Mouse (Mus musculus): ENCODE measurements around the gene Jchain.
A peak's percentile ranks its signal among the peaks of the same experiment; 100 is the strongest.
"Not testable (repeated sequence)": the region's sequence is repeated elsewhere in the genome, so short reads cannot be mapped to it uniquely, and the experiment has no call there.

Jchain gene

DNA sequence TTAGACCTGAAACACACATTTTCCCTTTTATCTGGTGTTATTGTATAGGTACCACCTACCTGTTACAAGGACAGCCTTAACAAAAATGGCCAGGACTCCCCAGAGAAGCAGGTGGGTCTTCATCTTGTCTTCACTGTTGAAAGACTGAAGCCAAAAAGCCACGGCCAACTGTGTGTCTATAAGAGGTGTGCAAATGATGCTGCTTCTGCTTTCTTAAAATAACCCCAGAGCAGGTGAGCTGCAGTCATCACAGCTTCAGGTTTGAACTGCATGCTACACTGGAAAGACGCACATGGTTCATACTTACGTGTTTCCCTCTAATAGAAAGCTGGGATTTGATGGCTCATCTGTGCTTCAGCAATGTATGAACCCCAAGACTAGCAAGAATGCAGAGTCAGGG, at the start of gene Jchain:
Gene Jchain (minus strand): TSS at position 235 of the 400 bp plus-strand sequence.
- DNase-seq (ENCODE audit: low spot score), result no peak

DNA sequence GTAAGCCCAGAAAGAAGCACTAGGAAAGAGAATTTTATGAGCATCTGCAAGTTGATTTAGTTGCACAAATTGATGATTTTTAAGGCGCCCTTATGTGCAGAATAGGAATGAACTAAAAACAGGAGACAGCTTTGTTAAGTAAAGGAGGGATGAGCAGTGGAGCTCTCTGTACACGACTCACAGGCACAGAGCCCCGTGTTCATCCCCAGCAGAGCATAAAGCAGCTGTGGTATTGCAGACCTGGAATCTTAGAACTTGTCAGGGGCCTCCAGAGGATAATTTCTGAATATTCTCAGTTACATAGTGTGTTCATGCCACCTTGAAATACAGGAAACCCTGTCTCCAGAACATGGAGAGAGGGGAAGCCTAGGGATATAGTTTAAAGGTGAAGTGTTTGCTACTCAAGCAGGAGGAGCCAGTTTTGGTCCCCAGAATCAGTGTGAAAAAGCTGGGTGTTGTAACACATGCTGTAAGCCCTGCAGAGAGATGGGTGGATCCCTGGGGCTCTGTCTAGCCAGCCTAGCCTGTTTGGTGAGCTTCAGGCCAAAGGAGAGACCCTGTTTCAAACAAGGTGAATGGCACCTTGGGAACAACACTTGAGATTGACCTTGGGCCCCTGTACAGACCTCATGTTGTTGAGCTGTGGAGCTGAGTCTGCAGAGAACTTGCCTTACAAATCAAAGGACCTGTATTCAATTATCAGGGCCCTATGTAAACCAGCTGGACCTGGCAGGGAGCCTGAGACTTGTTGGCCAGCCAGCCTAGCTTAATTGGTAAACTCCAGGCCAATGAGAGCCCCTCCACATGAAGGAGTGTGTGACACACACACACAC, 48.0 kb upstream of the Jchain start:
- DNase-seq (ENCODE audit: low spot score), result no peak

DNA sequence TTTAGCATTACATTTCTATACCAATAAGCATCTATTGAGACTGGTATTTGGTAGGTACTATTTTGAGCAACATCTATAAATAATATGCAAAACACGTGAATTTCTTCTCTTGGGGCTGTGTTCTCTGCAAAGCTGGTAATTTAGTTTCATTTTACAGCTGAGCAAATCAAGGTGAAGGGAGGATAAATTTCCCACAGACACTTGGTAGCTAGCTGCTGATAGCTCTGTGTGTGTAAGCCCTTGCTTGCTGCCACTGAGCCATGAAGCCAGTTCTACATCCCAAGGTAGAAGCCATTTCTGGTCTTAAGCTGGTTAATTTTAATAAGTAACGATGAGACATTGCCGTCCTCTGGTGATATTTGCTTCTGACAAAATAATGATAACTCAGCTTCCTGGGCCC, 47.1 kb upstream of the Jchain start:
- no peak for DNase-seq (ENCODE audit: low spot score)

DNA sequence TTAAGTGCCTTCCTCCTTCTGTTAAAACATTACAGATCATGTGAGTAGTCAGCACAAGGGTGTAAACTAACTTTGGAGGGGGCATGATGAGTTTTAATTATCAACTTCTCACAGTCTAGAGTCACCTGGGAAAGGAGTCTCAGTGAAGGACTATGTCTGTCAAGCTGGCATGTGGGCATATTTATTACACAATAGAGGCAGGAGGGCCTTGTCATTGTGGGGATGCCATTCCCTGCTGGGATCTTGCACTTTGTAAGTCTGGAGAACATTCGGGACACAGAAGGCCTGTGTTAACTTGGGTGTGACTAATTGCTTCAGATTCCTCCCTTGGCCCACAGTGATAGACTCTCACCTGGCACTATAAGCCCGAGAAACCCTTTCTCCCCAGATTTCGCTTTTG, 41.9 kb upstream of the Jchain start:
- DNase-seq (ENCODE audit: low spot score), result no peak

DNA sequence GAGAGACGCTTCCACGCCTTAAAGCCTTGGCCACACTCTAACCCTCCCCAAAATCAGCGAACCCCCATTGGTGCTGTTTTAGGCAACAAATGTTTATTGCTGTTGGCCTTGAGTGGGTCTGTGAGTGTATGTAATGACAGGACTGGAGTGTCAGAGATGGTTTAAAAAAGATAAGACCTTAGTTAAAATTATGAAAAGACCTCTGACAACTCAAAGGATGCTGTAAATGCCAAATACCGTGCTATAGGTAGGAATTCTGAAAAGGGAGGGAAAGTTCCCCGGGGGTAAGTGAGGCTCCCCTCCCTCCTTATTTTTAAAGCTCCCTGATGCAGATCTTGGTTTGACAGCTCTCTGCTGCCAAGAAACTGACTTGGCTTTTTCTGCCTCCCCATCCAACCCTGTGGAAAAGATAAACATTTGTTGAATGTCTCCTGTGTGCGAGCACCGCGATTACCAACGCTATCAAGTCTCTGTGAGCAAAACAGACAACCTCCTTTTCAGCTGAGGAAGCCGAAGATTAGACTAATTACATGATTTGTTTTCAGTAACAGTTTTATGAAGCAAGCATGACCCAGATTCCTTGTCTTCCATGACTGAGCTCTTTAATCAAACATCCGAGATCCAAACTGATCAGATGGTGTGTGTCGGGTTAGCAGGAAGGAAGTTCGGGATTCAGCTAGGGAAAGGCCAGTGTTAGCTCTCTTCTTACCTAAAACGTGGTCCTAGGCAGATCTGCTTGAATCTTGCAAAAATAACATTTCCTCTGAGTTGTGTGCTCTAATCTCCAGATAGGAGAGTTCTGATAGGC, 38.5 kb upstream of the Jchain start:
- DNase-seq (ENCODE audit: low spot score), result no peak

DNA sequence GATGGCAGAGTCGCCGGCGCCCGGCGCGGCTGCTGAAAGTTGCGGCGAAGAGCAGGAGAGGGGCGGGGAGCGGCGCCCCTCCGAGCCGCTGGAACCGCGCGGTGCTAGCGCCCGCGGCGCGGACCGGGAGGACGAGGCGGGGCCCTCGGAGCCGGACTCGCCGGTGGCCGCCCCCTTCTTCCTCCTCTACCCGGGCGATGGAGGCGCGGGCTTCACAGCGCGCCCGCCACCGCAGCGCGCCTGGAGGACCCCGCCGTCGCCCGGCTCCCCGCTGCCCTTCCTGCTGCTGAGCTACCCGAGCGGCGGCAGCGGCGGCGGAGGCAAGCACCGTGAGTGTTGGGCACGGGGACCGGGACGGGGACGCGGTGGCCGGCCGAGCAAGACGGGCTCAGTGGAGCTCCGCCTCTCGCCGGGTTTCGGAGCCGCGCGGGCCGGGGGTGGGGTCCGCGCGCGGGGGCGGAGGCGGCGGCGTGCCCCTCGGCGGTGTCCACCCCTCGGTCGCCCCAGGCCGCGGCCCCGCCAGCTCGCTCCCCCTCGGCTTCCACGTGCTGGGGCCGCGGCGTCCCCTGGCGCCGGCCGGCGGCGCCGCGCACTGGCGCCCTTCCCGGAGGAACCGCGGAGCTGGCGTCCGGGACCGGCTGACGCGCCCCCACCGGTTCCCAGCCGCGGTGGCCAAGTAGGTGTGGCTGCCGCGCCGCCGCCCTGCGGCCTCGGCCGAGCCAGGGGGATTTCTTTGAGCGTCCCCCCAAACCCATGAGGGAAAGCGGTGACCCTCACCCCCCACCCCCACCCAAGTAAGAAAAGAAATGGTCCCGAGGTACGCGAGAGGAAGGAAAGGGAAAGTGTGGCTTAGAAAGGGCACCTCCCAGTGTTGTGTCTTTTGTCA, 37.7 kb upstream of the Jchain start:
- peak; percentile 78 for DNase-seq (ENCODE audit: low spot score)

DNA sequence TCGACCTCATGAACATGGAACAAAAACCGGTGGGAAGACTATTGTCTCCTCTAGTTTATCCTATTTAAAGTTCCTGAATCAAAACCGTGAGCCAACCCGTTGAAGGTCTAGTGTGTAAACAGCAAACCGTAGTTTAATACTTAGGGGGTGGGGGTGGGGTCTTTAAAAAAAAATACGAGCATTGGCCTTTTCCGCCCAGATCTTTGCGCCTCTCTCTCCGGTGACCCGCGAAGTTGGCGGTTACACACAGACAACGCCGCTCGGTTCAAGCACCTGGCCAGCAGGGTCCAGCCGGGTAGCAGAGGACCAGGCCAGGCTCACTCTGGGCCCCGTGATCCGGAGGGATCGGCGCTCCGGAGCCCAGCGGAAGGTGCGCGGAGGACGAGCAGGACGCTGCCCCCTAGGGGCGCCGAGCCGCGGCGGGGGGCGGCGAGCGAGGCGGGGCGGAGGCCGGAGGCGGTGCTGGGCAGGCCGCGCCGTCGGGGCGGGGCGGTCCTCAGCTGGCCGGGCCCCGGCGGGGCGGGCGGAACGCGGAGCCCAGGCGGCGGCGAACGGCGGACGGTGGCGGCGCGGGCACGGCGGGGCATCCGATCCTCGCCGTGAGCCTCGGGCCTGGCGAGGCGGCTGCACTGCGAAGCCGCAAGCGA, 36.9 kb upstream of the Jchain start, which contains the start of gene Rufy3:
Gene Rufy3 (plus strand): TSS at position 540 of the 647 bp plus-strand sequence.
- peak; percentile 93 for DNase-seq (ENCODE audit: low spot score)

DNA sequence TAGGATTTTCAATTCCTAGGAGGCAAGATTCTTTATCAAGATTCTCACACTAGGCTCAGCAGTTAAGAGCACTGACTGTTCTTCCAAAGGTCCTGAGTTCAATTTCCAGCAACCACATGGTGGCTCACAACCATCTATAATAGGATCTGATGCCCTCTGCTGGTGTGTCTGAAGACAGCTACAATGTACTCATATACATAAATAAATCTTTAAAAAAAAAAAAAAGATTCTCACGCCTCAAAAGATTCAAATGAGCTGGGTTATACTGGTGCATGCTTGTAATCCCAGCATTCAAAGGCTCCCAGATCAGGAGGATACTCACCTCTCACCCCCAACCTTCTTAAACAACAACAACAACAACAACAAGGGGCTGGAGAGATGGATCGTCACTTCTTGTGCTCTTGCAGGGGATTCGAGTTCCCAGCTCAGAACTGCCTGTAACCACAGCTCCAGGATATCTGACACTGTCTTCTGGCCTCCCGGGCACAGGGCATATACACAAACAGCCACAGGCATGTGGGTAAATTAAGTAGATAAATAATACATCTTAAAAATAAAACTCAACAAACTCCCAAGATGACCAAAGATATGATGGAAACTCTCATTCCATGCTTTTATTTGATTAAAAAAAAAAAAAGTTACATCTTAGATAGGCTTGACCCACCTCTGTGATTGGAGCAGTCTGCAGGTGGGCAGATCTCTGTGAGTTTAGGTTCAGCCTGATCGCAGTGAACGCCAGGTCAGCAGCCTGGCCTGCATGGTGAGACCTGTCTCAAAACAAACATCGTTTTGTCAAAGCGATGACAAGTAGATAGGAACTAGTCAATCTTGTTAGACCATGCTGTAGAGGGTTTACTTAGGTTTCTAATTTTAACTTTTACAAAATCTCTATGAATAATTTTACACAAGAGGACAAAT, 35.4 kb upstream of the Jchain start:
- DNase-seq (ENCODE audit: low spot score), result no peak

DNA sequence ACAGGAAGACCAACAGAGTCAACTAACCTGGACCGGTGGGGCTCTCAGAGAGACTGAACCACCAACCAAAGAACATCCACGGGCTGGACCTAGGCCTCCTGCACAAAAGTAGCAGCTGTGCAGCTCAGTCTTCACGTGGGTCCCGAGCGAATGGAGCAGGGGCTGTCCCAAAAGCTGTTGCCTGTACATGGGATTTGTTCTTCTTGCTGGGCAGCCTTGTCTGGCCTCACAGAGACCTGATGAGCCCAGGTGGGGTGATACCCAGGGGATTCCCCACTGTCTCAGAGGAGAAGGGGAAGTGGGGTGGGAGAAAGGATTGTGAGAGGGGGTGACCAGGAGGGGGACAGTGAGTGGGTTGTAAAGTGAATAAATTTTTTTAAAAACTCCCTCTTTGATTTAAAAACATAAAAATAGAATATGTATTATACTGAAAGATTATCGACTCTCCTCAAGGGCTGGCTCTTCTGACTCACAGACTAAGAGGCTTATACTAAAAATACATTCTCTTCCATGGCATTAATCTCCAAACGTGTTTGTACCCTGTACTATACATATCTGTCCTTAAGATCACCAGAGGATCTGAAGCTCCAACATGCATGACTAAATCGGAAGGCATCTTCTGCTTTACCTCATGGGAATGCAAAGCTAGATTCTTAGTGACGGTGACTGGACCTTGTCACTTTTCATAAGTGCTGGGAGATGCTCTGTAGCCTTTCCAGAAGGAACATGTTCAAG, 33.6 kb upstream of the Jchain start:
- no peak for DNase-seq (ENCODE audit: low spot score)

DNA sequence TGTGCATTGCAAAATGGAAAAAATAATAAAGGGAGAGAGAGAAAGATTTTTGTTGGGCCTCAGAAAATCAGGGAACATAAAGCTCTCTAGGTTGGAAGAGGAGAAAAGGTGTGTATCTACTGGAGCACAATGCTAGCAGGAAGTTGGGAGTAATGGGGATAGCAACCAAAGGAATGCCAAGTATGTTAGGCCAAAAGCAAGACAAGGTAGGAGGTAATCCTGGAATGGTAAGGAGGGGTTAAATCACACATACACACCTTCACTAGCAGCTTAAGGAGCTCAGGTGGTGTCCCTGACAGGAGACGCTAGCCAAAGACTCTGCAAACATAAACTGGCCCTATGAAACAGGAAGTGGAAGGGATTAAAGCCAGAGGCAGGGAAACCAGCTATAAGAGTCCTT, 31.3 kb upstream of the Jchain start:
- DNase-seq (ENCODE audit: low spot score), result no peak

DNA sequence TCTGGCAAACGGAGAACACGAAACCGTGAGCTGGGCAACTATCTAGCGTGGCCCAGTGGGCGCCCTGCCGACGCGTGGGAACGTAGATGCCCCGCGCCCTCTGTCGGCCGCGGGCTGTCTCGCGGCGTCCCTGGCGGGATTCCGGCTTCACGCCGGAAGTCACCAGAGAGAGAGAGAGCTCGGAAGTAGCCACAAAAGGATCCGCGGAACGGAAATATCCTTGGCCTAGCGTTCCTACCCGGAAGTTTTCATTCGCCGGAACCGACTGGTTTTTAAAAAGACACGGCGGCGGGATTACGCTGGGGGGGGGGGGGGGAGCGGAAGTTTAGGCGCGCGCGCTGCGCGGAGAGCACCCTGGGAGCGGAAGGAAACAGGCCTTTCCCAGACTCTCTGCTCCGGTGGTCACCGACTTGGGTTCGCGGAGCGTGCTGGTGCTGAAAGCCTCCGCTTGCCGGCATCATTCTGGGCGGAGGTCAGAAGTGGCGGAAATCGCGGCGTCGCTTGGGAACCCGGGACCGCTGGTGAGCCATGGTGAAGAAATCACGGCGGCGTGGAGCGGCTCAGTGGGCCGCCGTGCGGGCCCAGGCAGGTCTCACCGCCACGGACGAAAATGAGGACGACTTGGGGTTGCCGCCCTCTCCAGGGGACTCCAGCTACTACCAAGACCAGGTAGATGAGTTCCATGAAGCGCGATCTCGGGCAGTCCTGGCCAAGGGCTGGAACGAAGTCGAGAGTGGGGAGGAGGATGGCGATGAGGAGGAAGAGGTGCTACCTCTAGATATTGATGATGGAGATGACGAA, 26.6 kb upstream of the Jchain start, which contains the start of gene Utp3:
Gene Utp3 (plus strand): TSS at position 377 of the 801 bp plus-strand sequence.
- DNase-seq (ENCODE audit: low spot score), result peak; percentile 93

DNA sequence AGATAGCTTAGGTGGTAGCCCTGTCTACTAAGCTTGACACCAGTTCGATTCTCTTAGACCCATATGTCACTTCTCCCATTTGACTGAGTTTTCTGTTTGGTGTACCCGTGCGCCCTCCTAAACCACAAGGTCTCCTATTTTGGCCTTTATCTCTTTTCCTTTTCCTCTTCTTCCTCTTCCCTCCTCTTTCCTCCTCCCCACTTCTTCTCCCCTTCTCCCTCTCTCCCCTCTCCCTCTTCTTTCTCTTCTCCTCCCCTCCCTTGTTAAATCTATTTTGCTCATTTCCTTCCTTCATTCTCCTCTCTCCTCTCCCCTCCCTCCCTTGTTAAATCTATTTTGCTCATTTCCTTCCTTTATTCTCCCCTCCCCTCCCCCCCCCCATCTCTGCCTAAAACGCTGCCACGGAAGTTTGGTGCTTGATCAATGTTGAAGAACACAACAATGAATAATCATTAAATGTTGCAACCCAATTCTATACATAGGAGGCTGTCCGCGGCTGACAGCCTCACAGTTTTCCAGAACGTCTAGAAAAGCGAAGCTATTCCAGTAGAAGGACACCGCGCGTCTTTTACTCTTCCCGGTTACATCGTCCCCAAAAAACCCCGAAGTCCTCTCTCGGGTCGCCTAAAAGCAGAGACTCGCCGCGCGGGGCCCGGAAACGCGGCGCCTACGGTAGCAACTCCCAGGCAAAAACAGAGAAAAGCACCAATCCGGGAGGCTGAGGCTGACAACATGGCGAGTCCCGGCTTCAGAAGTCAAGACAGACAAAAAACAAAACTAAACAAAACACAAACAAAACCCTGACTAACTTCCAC, 25.8 kb upstream of the Jchain start:
- no peak for DNase-seq (ENCODE audit: low spot score)

DNA sequence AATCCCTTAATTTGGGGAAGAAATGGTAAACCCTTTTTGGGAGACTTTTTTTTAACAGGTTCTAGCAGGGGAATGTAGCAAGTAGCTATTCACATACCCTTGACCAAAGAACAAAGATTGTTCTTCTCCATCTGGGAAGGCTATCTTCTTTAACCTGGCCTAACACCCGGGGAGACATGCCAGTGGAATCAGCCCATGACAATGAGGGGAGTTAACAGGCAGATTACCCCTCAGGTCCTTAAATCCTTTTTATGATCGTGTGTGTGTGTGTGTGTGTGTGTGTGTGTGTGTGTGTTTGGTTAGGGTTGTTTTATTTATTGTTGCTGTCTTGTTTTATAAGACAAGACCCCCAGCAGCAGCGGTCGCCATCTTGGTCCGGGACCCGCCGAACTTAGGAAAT, 17.8 kb upstream of the Jchain start:
- DNase-seq (ENCODE audit: low spot score), result no peak

DNA sequence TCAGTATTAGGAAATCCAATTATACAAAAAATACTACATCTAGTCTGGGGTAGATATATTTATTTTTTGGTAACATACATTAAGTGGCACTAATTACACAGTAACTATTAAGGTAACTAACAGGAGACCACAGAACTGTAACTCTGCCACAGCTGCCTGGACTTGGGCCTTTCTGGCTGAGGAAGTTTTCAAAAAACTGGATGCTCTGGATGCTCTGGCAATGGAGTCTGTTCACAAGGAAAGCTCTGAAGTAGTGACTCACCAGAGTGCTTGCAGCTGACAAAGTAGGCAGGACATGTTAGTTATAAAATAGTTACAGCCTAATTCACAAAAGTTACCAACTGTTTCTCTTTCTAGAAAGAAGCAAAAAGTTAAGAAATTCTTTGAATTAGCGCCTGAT, 16.7 kb upstream of the Jchain start:
- DNase-seq (ENCODE audit: low spot score), result not testable (repeated sequence)

DNA sequence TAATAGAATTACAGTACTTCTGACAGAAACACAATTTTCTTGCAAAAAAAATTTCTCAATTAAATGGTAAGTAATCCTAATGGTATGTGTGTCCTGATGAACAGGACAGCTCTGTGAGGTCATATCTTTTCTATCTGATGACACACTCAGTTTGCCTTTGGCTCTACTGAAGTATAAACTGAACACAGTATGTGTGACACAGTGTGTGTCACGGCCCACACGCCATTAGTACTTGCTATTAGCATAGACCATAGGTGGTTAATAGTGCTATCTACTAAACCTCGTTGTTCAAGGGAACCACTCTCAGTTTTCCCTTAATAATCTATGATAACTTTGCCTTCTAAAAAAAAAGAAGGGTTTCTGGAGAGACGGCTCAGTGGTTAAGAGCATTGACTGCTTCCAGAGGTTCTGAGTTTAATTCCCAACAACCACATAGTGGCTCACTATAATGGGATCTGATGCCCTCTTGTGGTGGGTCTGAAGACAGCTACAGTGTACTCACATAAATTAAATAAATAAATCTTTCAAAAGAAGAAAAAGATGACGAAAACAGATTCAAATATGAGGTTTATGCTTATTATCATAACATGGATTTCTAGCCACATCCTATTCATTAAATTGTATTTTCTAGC, 15.1 kb upstream of the Jchain start:
- DNase-seq (ENCODE audit: low spot score), result no peak

DNA sequence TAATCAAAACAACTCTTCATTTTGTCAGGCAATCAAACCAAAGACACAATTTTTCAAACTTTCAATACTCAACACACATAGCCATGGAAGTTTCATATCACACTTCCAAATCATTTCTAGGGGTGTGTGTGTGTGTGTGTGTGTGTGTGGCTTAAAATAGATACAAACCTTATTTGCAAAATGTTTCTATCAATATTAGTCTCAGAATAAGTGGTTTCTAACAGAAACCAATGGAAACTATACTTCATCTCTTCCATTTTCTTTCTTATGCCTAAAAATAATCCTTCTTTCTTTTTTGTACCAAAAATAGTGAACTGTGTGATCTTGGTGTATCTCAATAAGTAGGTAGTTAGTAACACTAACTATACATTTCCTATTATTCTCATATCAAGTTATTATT, 13.2 kb upstream of the Jchain start:
- DNase-seq (ENCODE audit: low spot score), result no peak

DNA sequence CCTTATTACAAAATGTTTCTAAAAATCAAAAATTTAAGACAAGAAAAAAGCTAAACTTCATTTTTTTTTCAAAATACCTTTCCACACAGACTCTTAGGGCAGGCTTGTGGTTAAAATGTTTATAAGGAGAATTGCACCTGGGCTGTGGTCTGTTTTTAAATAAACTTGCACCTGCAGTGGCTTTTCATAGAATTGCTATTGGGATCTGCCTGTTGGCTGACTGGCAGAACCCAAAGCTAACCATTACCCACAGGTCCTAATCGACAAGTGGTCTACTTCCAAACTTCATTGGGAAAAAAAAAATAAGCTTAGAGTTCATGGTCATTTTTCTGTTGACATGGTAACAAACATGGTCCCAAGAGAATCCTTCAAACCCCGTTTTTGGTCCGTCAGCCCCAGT, 7.0 kb upstream of the Jchain start:
- DNase-seq (ENCODE audit: low spot score), result no peak

DNA sequence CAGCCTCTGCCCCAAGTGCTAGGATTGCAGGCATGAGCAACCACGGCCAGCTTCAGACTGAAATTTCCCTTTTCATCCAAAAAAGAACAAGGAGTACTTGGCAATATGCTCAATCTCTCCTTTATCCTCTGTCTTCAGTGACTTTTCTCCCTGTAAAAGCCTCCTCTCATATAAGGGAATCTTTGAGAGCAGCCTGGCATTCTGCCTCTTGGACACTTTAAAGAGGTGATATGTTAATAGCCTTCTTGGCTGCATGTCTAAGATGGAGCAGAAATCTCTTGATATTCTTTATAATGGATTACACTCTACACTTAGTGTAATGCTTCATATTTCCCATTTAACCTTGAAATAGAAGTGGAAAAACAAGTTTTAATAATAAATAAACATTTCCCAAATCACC, 3.2 kb upstream of the Jchain start:
- DNase-seq (ENCODE audit: low spot score), result no peak
